26 mouse cellular contexts compared by ENCODE assay signal in genomic region chr5:21254731-21255525, GRCm38 (mm10).
DNase-seq lines count a peak whose midpoint lies in the region; ATAC-seq lines count a peak whose summit lies in the region.
"Had no signal": no experiment of that assay in that cellular context is flagged by ENCODE, and none has a peak within 500 bp of the region (broad histone marks: within the 10 kb centered on the region; RNA-seq: fewer than 3 reads in every experiment).

No protein-coding gene starts in this region.

- no peaks in the 10 kb centered on the region for H3K4me1 ChIP-seq in liver, embryonic 16.5 days (ENCODE audit: control insufficient read depth, low read depth, low read length)
- no peaks in the 10 kb centered on the region; the same call in 1 of the 2 replicates for H3K4me1 ChIP-seq in liver, embryonic 11.5 days (replicated peaks; ENCODE audit: control insufficient read depth, insufficient read depth, low read length)
- H3K4me1 ChIP-seq: embryonic facial prominence, embryonic 12.5 days; hindbrain, embryonic 15.5 days; limb, embryonic 12.5 days; midbrain, embryonic 15.5 days; neural tube, embryonic 15.5 days had no signal

- no peak for DNase-seq in liver, embryonic 11.5 days (ENCODE audit: low spot score)
- peak; percentile 22 for DNase-seq in thymus, postnatal 4 days
- no peak for DNase-seq in thymus, postnatal 0 days (ENCODE audit: low spot score)
- peak; percentile 64 for DNase-seq in splenic B cell, adult 2 months (ENCODE audit: low read depth, low spot score)
- no peak for DNase-seq in frontal cortex, postnatal 25 days (ENCODE audit: low spot score in 2 of 2)
- DNase-seq: cerebellum, adult 2 months; heart, postnatal 14 days; kidney, postnatal 4 days; layer of hippocampus, adult 9-11 months; right cerebral cortex, postnatal 14 days had no signal

- no peak overlapping the region for H3K4me3 ChIP-seq in liver, embryonic 16.5 days (ENCODE audit: low read depth, low read length)
- H3K4me3 ChIP-seq in liver, embryonic 11.5 days (ENCODE audit: low read depth, low read length): no peak overlapping the region
- H3K4me3 ChIP-seq: embryonic facial prominence, embryonic 12.5 days; erythroblast, embryonic 14.5 days; heart, embryonic 12.5 days; hindbrain, embryonic 15.5 days; kidney, embryonic 15.5 days; limb, embryonic 12.5 days; midbrain, embryonic 15.5 days; myocyte; neural tube, embryonic 15.5 days had no signal

- H3K9me3 ChIP-seq in liver, embryonic 16.5 days (replicated peaks; ENCODE audit: control insufficient read depth, low read length): no peaks in the 10 kb centered on the region
- H3K9me3 ChIP-seq in liver, embryonic 11.5 days (ENCODE audit: control insufficient read depth, low read length): no peaks in the 10 kb centered on the region
- H3K9me3 ChIP-seq: embryonic facial prominence, embryonic 12.5 days; heart, embryonic 12.5 days; hindbrain, embryonic 15.5 days; kidney, embryonic 15.5 days; limb, embryonic 12.5 days; midbrain, embryonic 15.5 days; neural tube, embryonic 15.5 days had no signal

- H3K27me3 ChIP-seq in liver, embryonic 16.5 days (ENCODE audit: control insufficient read depth, insufficient read depth, low read depth, low read length): no peaks in the 10 kb centered on the region
- no peaks in the 10 kb centered on the region for H3K27me3 ChIP-seq in liver, embryonic 11.5 days (replicated peaks; ENCODE audit: control insufficient read depth, insufficient read depth, low read length)
- H3K27me3 ChIP-seq in splenic B cell, adult 2 months (ENCODE audit: control insufficient read depth, insufficient read depth, low read length, poor library complexity, severe bottlenecking): no peaks in the 10 kb centered on the region
- H3K27me3 ChIP-seq: embryonic facial prominence, embryonic 12.5 days; heart, embryonic 12.5 days; hindbrain, embryonic 15.5 days; kidney, embryonic 15.5 days; limb, embryonic 12.5 days; midbrain, embryonic 15.5 days; neural tube, embryonic 15.5 days; Patski had no signal

- ATAC-seq in liver, embryonic 16.5 days (ENCODE audit: low read depth): no peak
- no peak for ATAC-seq in liver, embryonic 11.5 days (replicated peaks; ENCODE audit: low FRiP score)
- peak; percentile 43 for ATAC-seq in granulocyte monocyte progenitor cell, adult 5-6 weeks (replicated peaks; ENCODE audit: poor library complexity, severe bottlenecking)
- no peak for ATAC-seq in erythroid progenitor cell, adult 5-6 weeks (replicated peaks; ENCODE audit: low FRiP score, poor library complexity, severe bottlenecking)
- ATAC-seq: forebrain, embryonic 16.5 days; intestine, postnatal 0 days; midbrain, embryonic 15.5 days; Patski had no signal

- H3K36me3 ChIP-seq in liver, embryonic 16.5 days (ENCODE audit: control insufficient read depth, insufficient read depth): no peaks in the 10 kb centered on the region
- H3K36me3 ChIP-seq in liver, embryonic 11.5 days (ENCODE audit: control insufficient read depth, insufficient read depth, low read length): no peaks in the 10 kb centered on the region
- H3K36me3 ChIP-seq in splenic B cell, adult 2 months (ENCODE audit: control insufficient read depth, insufficient read depth, low read length, poor library complexity, severe bottlenecking): no peaks in the 10 kb centered on the region
- H3K36me3 ChIP-seq: embryonic facial prominence, embryonic 12.5 days; heart, embryonic 12.5 days; hindbrain, embryonic 15.5 days; kidney, embryonic 15.5 days; limb, embryonic 12.5 days; midbrain, embryonic 15.5 days; neural tube, embryonic 15.5 days had no signal

- no peak overlapping the region for H3K9ac ChIP-seq in liver, embryonic 16.5 days (ENCODE audit: low read depth, low read length)
- no peak overlapping the region for H3K9ac ChIP-seq in liver, embryonic 11.5 days (ENCODE audit: low read depth, low read length)
- H3K9ac ChIP-seq: embryonic facial prominence, embryonic 12.5 days; heart, embryonic 12.5 days; hindbrain, embryonic 15.5 days; kidney, embryonic 15.5 days; limb, embryonic 12.5 days; liver, embryonic 14.5 days; midbrain, embryonic 15.5 days; neural tube, embryonic 15.5 days had no signal

- 0 out of 2 replicates have a peak overlapping the region, but pooled peaks have one; percentile 12 for H3K27ac ChIP-seq in liver, embryonic 16.5 days (ENCODE audit: low read length)
- H3K27ac ChIP-seq in liver, embryonic 11.5 days (ENCODE audit: low read depth, low read length): no peak overlapping the region
- H3K27ac ChIP-seq: embryonic facial prominence, embryonic 12.5 days; hindbrain, embryonic 15.5 days; kidney, embryonic 15.5 days; limb, embryonic 12.5 days; liver, embryonic 14.5 days; midbrain, embryonic 15.5 days; neural tube, embryonic 15.5 days had no signal

- WGBS in liver, embryonic 16.5 days (ENCODE audit: insufficient replicate concordance): 54% methylated on average over 12 of the region's 12 CpGs
- WGBS in liver, embryonic 11.5 days: 76% methylated on average over 12 of the region's 12 CpGs

- no peak overlapping the region for H3K4me2 ChIP-seq in liver, embryonic 16.5 days (ENCODE audit: low read depth, low read length)
- no peak overlapping the region for H3K4me2 ChIP-seq in liver, embryonic 11.5 days
- H3K4me2 ChIP-seq: embryonic facial prominence, embryonic 12.5 days; heart, embryonic 12.5 days; hindbrain, embryonic 15.5 days; kidney, embryonic 15.5 days; limb, embryonic 12.5 days; midbrain, embryonic 15.5 days; neural tube, embryonic 15.5 days had no signal

Comparison
In these comparisons a context has a peak if more than half of its experiments do, and no peak if none do; other contexts are left out.
1. DNase-seq: peak in thymus, postnatal 4 days (single experiment) and splenic B cell, adult 2 months (single experiment); none in liver, embryonic 11.5 days (single experiment), thymus, postnatal 0 days (single experiment) and frontal cortex, postnatal 25 days (0 of 2).